Mouse (Mus musculus) granulocyte monocyte progenitor cell, adult 5-6 weeks (primary cell): ENCODE measurements around the gene Cabs1. TPM values are rescaled to one million over a fixed set of nuclear protein-coding genes. Genes with fewer than 3 reads are reported as not detected.

Experiments
- ATAC-seq: replicated peaks from 2 replicates; pipeline ENCODE4 v1.8.0; 2016; ENCODE audit warnings: mild to moderate bottlenecking, moderate TSS enrichment, inconsistent platforms; ENCODE audit not compliant: poor library complexity, severe bottlenecking
- total RNA-seq, 2 experiments: library from RNA; stranded (forward) in 1 of 2; stranded (reverse) in 1 of 2; fragments of 200-712, 200-1000 nt in 1 of 2; fragments of >200 nt in 1 of 2; fragmentation: Nextera tagmentation in 1 of 2; gene quantifications; 2 replicates each; pipeline ENCODE4 v1.2.3; 2014 to 2017

Cabs1 gene
- total RNA-seq (2014; fragmentation: Nextera tagmentation) (not detected in 2 replicates), total RNA-seq (2017) (not detected in 2 replicates)

GRCm38 (mm10) chr5:87979139-87979538, at the start of gene Cabs1:
Cabs1 (plus strand) TSS chr5:87979439.
- ATAC-seq, result no peak

DNA sequence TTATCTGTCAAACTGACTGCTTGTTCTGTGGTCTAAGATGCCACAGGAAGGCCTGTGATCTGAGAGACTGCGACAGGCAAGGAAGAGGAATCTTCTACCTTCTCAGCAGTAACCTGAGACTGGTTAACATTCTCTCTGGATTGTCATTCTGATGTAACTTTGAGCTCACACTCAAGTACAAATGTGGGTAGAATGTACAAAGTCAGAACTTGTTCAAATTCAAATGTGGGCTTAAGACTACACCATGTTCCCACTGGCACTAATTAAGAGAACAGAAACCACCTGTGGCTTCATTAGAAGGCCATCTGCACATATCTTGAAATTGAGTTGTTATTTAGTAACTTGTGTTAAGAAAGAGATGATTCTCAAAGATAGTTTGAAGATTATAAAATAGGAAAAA, 47.6 kb upstream of the Cabs1 start:
- ATAC-seq, result no peak

- no peak for ATAC-seq
Measured at GRCm38 (mm10) chr5:87940752-87941151, 38.5 kb upstream of the Cabs1 start.

GRCm38 (mm10) chr5:87942515-87942914, 36.7 kb upstream of the Cabs1 start:
- no peak for ATAC-seq

DNA sequence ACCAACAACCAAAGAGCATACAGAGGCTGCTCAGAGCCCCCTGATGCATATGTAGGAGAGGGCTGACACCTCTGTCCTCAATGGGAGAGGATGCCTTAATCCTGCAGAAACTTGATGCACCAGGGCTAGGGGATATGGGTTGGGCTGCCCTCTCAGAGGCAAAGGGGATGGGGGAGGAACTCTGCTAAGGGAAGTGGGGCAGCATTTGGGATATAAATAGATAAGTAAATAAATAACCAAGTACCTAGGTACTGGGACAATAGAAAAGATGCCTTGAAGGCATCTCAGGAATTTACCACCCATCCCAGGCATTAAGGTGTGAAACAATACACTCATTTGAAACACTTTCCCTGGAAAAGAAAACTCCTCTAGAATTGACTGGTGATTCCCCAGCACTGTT, 27.4 kb upstream of the Cabs1 start:
- no peak for ATAC-seq

GRCm38 (mm10) chr5:87969201-87969600, 10.0 kb upstream of the Cabs1 start, which contains the start of the genes 2310003L06Rik and Gm28434:
2310003L06Rik (plus strand) TSS chr5:87969459.
Gm28434 (plus strand) TSS chr5:87969517.
- no peak for ATAC-seq

- ATAC-seq, result no peak
Measured at GRCm38 (mm10) chr5:87982468-87983214, 3.4 kb downstream of the Cabs1 start.

DNA sequence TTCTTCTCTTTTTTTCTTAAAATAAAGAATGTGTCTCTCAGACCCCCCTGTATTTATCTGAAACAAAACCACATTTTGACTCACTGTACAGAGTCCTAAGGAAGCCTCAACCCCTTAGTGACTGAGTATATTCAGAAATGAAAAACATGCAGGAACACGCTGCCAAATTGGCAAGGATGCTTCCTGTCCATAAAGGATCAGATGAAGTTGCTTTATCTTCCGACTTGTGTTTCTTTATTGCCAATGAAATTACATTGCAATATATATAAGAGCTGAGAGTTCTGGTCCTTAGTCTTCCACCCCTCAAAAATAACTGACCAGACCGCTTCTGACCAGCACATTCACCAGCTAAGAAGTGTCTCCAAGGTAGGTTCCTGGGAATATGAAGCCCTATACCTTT, 23.0 kb downstream of the Cabs1 start, which contains the start of gene Smr3a:
Gene Smr3a, plus strand, starts transcription at position 301 of the 400 bp plus-strand sequence.
- ATAC-seq, result no peak

GRCm38 (mm10) chr5:88005241-88005640, 26.0 kb downstream of the Cabs1 start:
- ATAC-seq, result no peak

Other genes with a start within 250 kb of the Cabs1 start
- not detected in 2 replicates for gene Csn1s2a, start 204.9 kb upstream of the Cabs1 start, total RNA-seq (2014; fragmentation: Nextera tagmentation)
- not detected in 2 replicates for gene Csn1s2a, start 204.9 kb upstream of the Cabs1 start, total RNA-seq (2017)
- not detected in 2 replicates for gene Csn1s2b, start 171.4 kb upstream of the Cabs1 start, total RNA-seq (2014; fragmentation: Nextera tagmentation)
- gene Csn1s2b, start 171.4 kb upstream of the Cabs1 start, total RNA-seq (2017), result not detected in 2 replicates
- not detected in 2 replicates for gene Prr27, start 153.8 kb upstream of the Cabs1 start, total RNA-seq (2014; fragmentation: Nextera tagmentation)
- gene Prr27, start 153.8 kb upstream of the Cabs1 start, total RNA-seq (2017), result not detected in 2 replicates
- gene Odam, start 94.4 kb upstream of the Cabs1 start, total RNA-seq (2014; fragmentation: Nextera tagmentation), result not detected in 2 replicates
- not detected in 2 replicates for gene Odam, start 94.4 kb upstream of the Cabs1 start, total RNA-seq (2017)
- gene Csn3, start 53.9 kb upstream of the Cabs1 start, total RNA-seq (2014; fragmentation: Nextera tagmentation), result not detected in 2 replicates
- not detected in 2 replicates for gene Csn3, start 53.9 kb upstream of the Cabs1 start, total RNA-seq (2017)
- gene 2310003L06Rik, start 10.0 kb upstream of the Cabs1 start, total RNA-seq (2014; fragmentation: Nextera tagmentation), result not detected in 2 replicates
- gene 2310003L06Rik, start 10.0 kb upstream of the Cabs1 start, total RNA-seq (2017), result not detected in 2 replicates
- not detected in 2 replicates for gene Gm28434, start 9.9 kb upstream of the Cabs1 start, total RNA-seq (2014; fragmentation: Nextera tagmentation)
- gene Gm28434, start 9.9 kb upstream of the Cabs1 start, total RNA-seq (2017), result not detected in 2 replicates
- gene Smr3a, start 23.1 kb downstream of the Cabs1 start, total RNA-seq (2014; fragmentation: Nextera tagmentation), result not detected in 2 replicates
- gene Smr3a, start 23.1 kb downstream of the Cabs1 start, total RNA-seq (2017), result not detected in 2 replicates
- not detected in 2 replicates for gene Smr2, start 107.1 kb downstream of the Cabs1 start, total RNA-seq (2014; fragmentation: Nextera tagmentation)
- gene Smr2, start 107.1 kb downstream of the Cabs1 start, total RNA-seq (2017), result not detected in 2 replicates
- gene Gm11116, start 132.1 kb downstream of the Cabs1 start, total RNA-seq (2014; fragmentation: Nextera tagmentation), result not detected in 2 replicates
- not detected in 2 replicates for gene Gm11116, start 132.1 kb downstream of the Cabs1 start, total RNA-seq (2017)
- not detected in 2 replicates for gene Gm11115, start 174.7 kb downstream of the Cabs1 start, total RNA-seq (2014; fragmentation: Nextera tagmentation)
- not detected in 2 replicates for gene Gm11115, start 174.7 kb downstream of the Cabs1 start, total RNA-seq (2017)